Mouse (Mus musculus) limb, embryonic 15.5 days (tissue): ENCODE data around the gene Prl3d3. TPM values are rescaled to one million over a fixed set of nuclear protein-coding genes. Genes with fewer than 3 reads are reported as not detected.
"Not testable (repeated sequence)": the region's sequence is repeated elsewhere in the genome, so short reads cannot be mapped to it uniquely, and the experiment has no call there.

Experiments
- ATAC-seq: fragments of 200-750 bp; cut with Nextera tagmentation; 2 replicates; pipeline ENCODE4 v1.8.0; 2017; ENCODE audit warnings: low read depth, moderate TSS enrichment; ENCODE audit not compliant: insufficient number of reproducible peaks, low FRiP score, low TSS enrichment
- H3K27ac ChIP-seq: fragments of 300-500 bp; sonication (generic); 2 replicates; pipeline ENCODE4 v1.5.1; 2015; ENCODE audit warnings: moderate library complexity, mild to moderate bottlenecking, inconsistent platforms
- H3K27me3 ChIP-seq: fragments of 300-500 bp; sonication (generic); 2 replicates; pipeline ENCODE4 v1.6.1; 2015; ENCODE audit warnings: inconsistent platforms
- H3K36me3 ChIP-seq: fragments of 300-500 bp; sonication (generic); 2 replicates; pipeline ENCODE4 v1.6.1; 2015; ENCODE audit warnings: inconsistent platforms
- H3K4me1 ChIP-seq: fragments of 300-500 bp; sonication (generic); 2 replicates; pipeline ENCODE4 v1.6.1; 2015; ENCODE audit warnings: inconsistent platforms
- H3K4me2 ChIP-seq: fragments of 300-500 bp; sonication (generic); 2 replicates; pipeline ENCODE4 v1.6.1; 2015; ENCODE audit warnings: mild to moderate bottlenecking, inconsistent platforms
- H3K4me3 ChIP-seq: fragments of 300-500 bp; sonication (generic); 2 replicates; pipeline ENCODE4 v1.5.1; 2015; ENCODE audit warnings: mild to moderate bottlenecking, inconsistent platforms
- H3K9ac ChIP-seq: fragments of 300-500 bp; sonication (generic); 2 replicates; pipeline ENCODE4 v1.6.1; 2015; ENCODE audit warnings: inconsistent platforms
- H3K9me3 ChIP-seq: fragments of 300-500 bp; sonication (generic); 2 replicates; pipeline ENCODE4 v1.6.1; 2016; ENCODE audit warnings: inconsistent platforms
- WGBS: fragments of 180-500 bp; shearing (Covaris S2); methylation state at CpG from one replicate; pipeline ENCODE4 v1.1.7; 2015; 5-methylcytosine and 5-hydroxymethylcytosine counted together
- polyA plus RNA-seq: library from polyadenylated mRNA; unstranded; fragments of >200 nt; fragmentation: Nextera tagmentation; extraction: Ambion mirVana; gene quantifications from 2 replicates; pipeline ENCODE4 v1.2.1, GENCODE M21; 2015

The Prl3d3 gene
- polyA plus RNA-seq, result not detected in 2 replicates

DNA sequence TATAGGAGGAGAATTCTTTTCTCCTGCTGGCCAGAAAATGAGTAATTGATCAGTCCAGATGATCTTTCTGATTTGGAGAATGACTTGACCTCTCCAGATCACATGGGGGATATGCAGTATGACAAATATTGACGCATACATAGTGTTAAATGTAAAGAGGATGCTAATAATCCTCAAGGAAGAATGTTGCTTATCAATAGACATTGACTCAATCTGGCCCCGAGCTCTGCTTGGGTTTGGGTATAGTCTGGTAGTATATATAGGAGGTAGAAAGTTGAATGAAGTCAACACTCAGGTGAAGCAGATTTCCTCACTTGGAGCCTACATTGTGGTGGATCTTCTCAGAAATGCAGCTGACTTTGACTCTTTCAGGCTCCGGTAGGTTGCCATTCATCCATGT is at the start of gene Prl3d3:
Gene Prl3d3 (plus strand): TSS at position 301 of the 400 bp plus-strand sequence.
- H3K36me3 ChIP-seq, H3K4me2 ChIP-seq, H3K4me1 ChIP-seq, H3K9me3 ChIP-seq, H3K27me3 ChIP-seq, H3K27ac ChIP-seq, H3K9ac ChIP-seq, ATAC-seq, H3K4me3 ChIP-seq: not testable (repeated sequence)
- 79% methylated on average over 3 of the region's 3 CpGs for WGBS

DNA sequence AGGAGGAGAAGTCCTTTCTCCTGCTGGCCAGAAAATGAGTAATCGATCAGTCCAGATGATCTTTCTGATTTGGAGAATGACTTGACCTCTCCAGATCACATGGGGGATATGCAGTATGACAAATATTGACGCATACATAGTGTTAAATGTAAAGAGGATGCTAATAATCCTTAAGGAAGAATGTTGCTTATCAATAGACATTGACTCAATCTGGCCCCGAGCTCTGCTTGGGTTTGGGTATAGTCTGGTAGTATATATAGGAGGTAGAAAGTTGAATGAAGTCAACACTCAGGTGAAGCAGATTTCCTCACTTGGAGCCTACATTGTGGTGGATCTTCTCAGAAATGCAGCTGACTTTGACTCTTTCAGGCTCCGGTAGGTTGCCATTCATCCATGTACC is 35.2 kb upstream of the Prl3d3 start, which contains the start of gene Prl3d2:
Gene Prl3d2 (plus strand): TSS at position 301 of the 400 bp plus-strand sequence.
- H3K9ac ChIP-seq, H3K27ac ChIP-seq, H3K4me2 ChIP-seq, H3K9me3 ChIP-seq, H3K36me3 ChIP-seq, ATAC-seq, H3K4me3 ChIP-seq, H3K4me1 ChIP-seq, H3K27me3 ChIP-seq: not testable (repeated sequence)
- 84% methylated on average over 4 of the region's 4 CpGs for WGBS

DNA sequence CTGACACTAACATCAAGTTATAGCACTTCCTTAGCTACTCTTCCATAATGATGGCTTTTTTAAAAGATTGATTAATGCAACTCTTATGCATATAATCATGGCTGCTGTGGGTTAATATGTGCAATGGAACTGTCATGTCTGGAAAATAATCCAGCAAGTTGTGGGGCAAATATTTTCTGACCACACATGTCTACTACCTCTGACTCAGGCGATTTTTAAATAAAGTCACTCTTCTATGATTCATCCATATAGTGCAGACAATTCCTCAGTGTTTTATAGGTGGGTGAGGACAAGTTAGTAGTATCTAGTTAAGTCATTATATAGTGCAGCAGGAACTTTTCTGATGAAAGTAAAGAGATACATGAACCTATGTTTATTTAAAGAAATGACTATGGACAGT is 8.3 kb upstream of the Prl3d3 start:
- no peaks in the 10 kb centered on the region for H3K36me3 ChIP-seq
- no peaks in the 10 kb centered on the region for H3K9me3 ChIP-seq
- no peak overlapping the region for H3K4me2 ChIP-seq
- no peak overlapping the region for H3K9ac ChIP-seq
- no peak overlapping the region for H3K27ac ChIP-seq
- H3K27me3 ChIP-seq, result no peaks in the 10 kb centered on the region
- ATAC-seq, result no peak
- 57% methylated on average over 1 of the region's 1 CpGs for WGBS
- H3K4me1 ChIP-seq, result no peaks in the 10 kb centered on the region
- H3K4me3 ChIP-seq, result no peak overlapping the region

DNA sequence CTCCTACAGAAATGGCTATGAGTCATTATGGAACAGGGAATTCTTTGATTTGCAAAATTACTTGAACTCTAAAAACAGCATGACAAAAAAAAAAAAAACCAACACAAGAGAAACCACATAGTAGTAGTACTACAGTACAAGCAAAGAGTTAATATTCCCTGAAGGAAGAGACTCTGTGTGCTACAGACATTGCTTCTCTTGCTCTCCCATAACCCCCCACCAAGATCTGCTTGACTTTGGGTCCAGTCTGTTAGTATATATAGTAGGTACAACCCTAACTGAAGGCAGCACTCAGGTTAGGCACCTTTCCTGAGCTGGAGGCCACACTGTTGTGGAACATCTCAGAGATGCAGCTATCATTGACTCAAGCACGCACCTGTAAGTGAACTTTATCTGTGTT is 39.8 kb downstream of the Prl3d3 start, which contains the start of gene Prl3c1:
Gene Prl3c1 (plus strand): TSS at position 301 of the 400 bp plus-strand sequence.
- Histone ChIP-seq H3K9me3 (no peaks in the 10 kb centered on the region), H3K4me1 (no peaks in the 10 kb centered on the region), H3K27ac (no peak within 1 kb of the TSS), H3K4me2 (no peak within 1 kb of the TSS), H3K9ac (no peak within 1 kb of the TSS), H3K4me3 (no peak within 1 kb of the TSS), H3K36me3 (no peaks in the 10 kb centered on the region), H3K27me3 (no peaks in the 10 kb centered on the region)
- WGBS, result 80% methylated on average over 1 of the region's 1 CpGs
- ATAC-seq, result no peak

Other genes starting within 250 kb of the Prl3d3 start
- not detected in 2 replicates for gene Prl, start 99.2 kb upstream of the Prl3d3 start, polyA plus RNA-seq
- gene Prl3d1, start 62.6 kb upstream of the Prl3d3 start, polyA plus RNA-seq, result not detected in 2 replicates
- gene Prl3d2, start 35.1 kb upstream of the Prl3d3 start, polyA plus RNA-seq, result not detected in 2 replicates
- gene Prl3c1, start 39.9 kb downstream of the Prl3d3 start, polyA plus RNA-seq, result not detected in 2 replicates
- gene Prl3b1, start 85.1 kb downstream of the Prl3d3 start, polyA plus RNA-seq, result not detected in 2 replicates
- not detected in 2 replicates for gene Prl3a1, start 102.6 kb downstream of the Prl3d3 start, polyA plus RNA-seq
- gene Prl6a1, start 155.8 kb downstream of the Prl3d3 start, polyA plus RNA-seq, result not detected in 2 replicates
- gene Prl8a2, start 188.9 kb downstream of the Prl3d3 start, polyA plus RNA-seq, result not detected in 2 replicates
- not detected in 2 replicates for gene Prl2b1, start 234.1 kb downstream of the Prl3d3 start, polyA plus RNA-seq